Mouse (Mus musculus) heart, postnatal 0 days (tissue): ENCODE data around the gene Cdca3. TPM values are rescaled to one million over a fixed set of nuclear protein-coding genes. Genes with fewer than 3 reads are reported as not detected.

Experiments
- ATAC-seq: fragments of 200-750 bp; cut with Nextera tagmentation; 2 replicates; pipeline ENCODE4 v1.8.0; 2017; ENCODE audit warnings: low read depth, moderate number of reproducible peaks, moderate library complexity; ENCODE audit not compliant: insufficient read depth
- DNase-seq: peaks from one replicate; pipeline ENCODE4 v3.0.0-alpha.2; 2016; ENCODE audit warnings: low spot score
- H3K27ac ChIP-seq: fragments of 300-500 bp; sonication (generic); 2 replicates; pipeline ENCODE4 v1.5.1; 2014; ENCODE audit warnings: low read depth, mild to moderate bottlenecking
- H3K27me3 ChIP-seq: fragments of 300-500 bp; sonication (generic); 2 replicates; pipeline ENCODE4 v1.6.1; 2014; ENCODE audit warnings: low read length, mixed read lengths; ENCODE audit not compliant: control insufficient read depth, insufficient read depth
- H3K36me3 ChIP-seq: fragments of 300-500 bp; sonication (generic); replicated peaks from 2 replicates; pipeline ENCODE4 v1.6.1; 2014; ENCODE audit warnings: low read length, mixed read lengths; ENCODE audit not compliant: control insufficient read depth, insufficient read depth
- H3K4me1 ChIP-seq: fragments of 300-500 bp; sonication (generic); 2 replicates; pipeline ENCODE4 v1.6.1; 2014; ENCODE audit warnings: antibody characterized with exemption; ENCODE audit not compliant: control insufficient read depth, insufficient read depth
- H3K4me2 ChIP-seq: fragments of 300-500 bp; sonication (generic); 2 replicates; pipeline ENCODE4 v1.6.1; 2014; ENCODE audit warnings: low read depth, mild to moderate bottlenecking, low read length, moderate library complexity
- H3K4me3 ChIP-seq: fragments of 300-500 bp; sonication (generic); 2 replicates; pipeline ENCODE4 v1.5.1; 2014; ENCODE audit warnings: low read depth, low read length
- H3K9ac ChIP-seq: fragments of 300-500 bp; sonication (generic); replicated peaks from 2 replicates; pipeline ENCODE4 v1.6.1; 2014; ENCODE audit warnings: low read depth, low read length, mixed read lengths
- H3K9me3 ChIP-seq: fragments of 300-500 bp; sonication (generic); replicated peaks from 2 replicates; pipeline ENCODE4 v1.6.1; 2016; ENCODE audit warnings: low read length; ENCODE audit not compliant: control insufficient read depth
- CTCF ChIP-seq: IDR thresholded peaks from 2 replicates; pipeline ENCODE4 v1.5.1; 2016; ENCODE audit warnings: antibody characterized with exemption, control low read depth, low read depth
- EP300 ChIP-seq: IDR thresholded peaks from 2 replicates; pipeline ENCODE4 v1.6.1; 2016; ENCODE audit warnings: antibody characterized with exemption, low read depth
- WGBS: fragments of 180-500 bp; shearing (Covaris S2); extraction: QIAGEN DNeasy Blood & Tissue Kit; methylation state at CpG from one replicate; pipeline ENCODE4 v1.1.7; 2014; 5-methylcytosine and 5-hydroxymethylcytosine counted together
- polyA plus RNA-seq: library from polyadenylated mRNA; unstranded; fragments of >200 nt; fragmentation: Nextera tagmentation; extraction: Ambion mirVana; gene quantifications from 2 replicates; pipeline ENCODE4 v1.2.1, GENCODE M21; 2015
- total RNA-seq: library from RNA; depleted of rRNA; stranded (reverse); fragments of >200 nt; gene quantifications from 2 replicates; pipeline ENCODE4 v1.2.3, GENCODE M21; 2014; ENCODE audit warnings: low replicate concordance

Cdca3 gene
- total and polyA plus RNA-seq, 2 experiments from 2014 or later = 52.9 to 95.9 TPM

DNA sequence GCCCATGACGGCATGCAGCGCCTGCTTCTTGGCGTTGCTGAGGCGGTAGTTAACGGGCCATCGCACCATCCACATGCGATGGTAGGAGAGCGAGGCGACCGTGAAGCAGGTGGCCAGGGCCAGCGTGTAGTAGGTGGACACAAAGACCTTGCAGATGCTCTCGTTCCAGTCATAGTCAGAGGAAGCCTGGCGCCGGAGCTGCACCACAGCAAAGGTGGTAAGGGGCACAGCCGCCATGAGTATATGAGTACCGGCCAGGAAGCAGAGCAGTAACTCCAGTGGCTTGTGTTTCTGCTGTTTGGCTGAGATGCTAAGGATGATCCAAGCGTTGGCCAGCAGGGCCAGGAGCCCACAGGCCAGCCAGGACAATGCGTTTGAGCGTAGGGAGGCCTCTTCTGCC lies 31.9 kb downstream of the Cdca3 start:
- H3K9me3 ChIP-seq = no peaks in the 10 kb centered on the region
- TF ChIP-seq EP300 = no peak
- TF ChIP-seq CTCF = no peak
- H3K36me3 ChIP-seq = no peaks in the 10 kb centered on the region
- no peak overlapping the region for H3K4me2 ChIP-seq
- no peak for DNase-seq
- ATAC-seq = no peak
- H3K27me3 ChIP-seq = peaks cover 33% of the 10 kb centered on the region
- H3K4me1 ChIP-seq = peaks cover 16% of the 10 kb centered on the region
- no peak overlapping the region for H3K9ac ChIP-seq
- 88% methylated on average over 19 of the region's 19 CpGs for WGBS
- no peak overlapping the region for H3K4me3 ChIP-seq
- H3K27ac ChIP-seq = no peak overlapping the region

DNA sequence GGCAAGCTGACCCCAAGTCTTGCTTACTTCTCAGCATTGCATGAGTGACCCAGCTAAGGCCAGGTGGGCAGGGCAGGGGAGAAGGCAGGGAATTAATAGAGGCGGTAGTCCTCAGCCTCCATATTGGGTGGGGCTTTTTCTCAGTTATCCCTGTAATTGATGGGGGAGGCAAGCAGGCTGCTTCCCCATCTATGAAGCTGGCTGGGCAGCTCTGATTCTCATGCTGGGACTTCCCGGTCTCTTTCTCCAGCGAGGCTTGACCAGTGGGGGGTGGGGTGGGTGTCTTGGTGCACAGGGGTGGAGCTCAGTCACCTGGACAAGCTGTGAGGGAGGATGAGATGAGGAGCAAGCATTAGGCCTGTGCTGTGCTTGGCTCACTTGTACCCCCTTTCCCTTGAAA lies 32.5 kb downstream of the Cdca3 start:
- WGBS = 50% methylated on average over 3 of the region's 3 CpGs
- TF ChIP-seq EP300 (no peak), CTCF (no peak)
- H3K9me3 ChIP-seq = no peaks in the 10 kb centered on the region
- no peak for ATAC-seq
- no peak overlapping the region; the same call in 1 of the 2 replicates for H3K4me2 ChIP-seq
- no peak for DNase-seq
- H3K4me1 ChIP-seq = peaks cover 11% of the 10 kb centered on the region; the same call in 1 of the 2 replicates
- no peaks in the 10 kb centered on the region for H3K36me3 ChIP-seq
- no peak overlapping the region for H3K9ac ChIP-seq
- no peak overlapping the region for H3K27ac ChIP-seq
- peaks cover 33% of the 10 kb centered on the region for H3K27me3 ChIP-seq
- H3K4me3 ChIP-seq = no peak overlapping the region

DNA sequence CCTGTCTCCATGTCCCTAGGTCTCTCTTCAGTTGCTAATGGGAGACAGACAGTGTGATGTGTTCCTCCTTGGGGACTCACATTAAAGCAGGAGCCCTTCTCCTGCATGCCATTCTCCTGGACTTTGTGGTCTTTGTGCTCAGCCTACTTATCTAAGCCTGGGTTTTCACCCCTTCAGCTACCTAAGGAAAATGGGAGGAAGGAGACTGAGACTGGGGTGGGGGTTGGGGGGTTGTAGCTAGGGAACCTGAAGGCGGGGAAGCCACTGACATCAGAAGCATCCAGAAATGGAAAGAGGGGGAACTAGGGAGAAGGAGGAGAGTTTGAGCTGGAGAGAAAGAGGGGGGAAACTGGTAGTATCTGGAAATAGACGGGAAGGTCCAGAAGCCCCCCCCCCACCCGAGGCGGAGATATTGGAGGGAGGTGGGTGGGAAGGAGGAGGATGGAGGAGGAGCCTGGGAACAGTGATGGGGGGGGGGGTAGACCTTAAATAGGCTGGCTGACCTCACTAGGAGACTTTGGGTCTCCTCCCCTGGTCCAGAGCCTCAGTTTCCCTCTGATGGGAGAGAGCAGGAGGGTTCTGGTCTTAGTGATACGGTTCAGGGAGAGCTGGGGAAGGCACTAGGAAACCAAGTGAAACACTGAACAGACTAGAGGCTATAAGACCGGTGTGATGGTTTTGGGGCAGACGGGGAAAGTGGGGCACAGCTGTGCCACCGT lies 33.2 kb downstream of the Cdca3 start:
- TF ChIP-seq EP300 = no peak
- no peak for TF ChIP-seq CTCF
- DNase-seq (no peak), ATAC-seq (no peak)
- Histone ChIP-seq H3K27ac (no peak overlapping the region; the same call in 1 of the 2 replicates), H3K36me3 (no peaks in the 10 kb centered on the region), H3K9ac (peak overlapping the region; percentile 54; the same call in 1 of the 2 replicates), H3K27me3 (peaks cover 33% of the 10 kb centered on the region), H3K9me3 (no peaks in the 10 kb centered on the region), H3K4me1 (peaks cover 11% of the 10 kb centered on the region; the same call in 1 of the 2 replicates), H3K4me2 (peak overlapping the region; percentile 97), H3K4me3 (peak overlapping the region; percentile 49)
- WGBS = 16% methylated on average over 8 of the region's 8 CpGs

DNA sequence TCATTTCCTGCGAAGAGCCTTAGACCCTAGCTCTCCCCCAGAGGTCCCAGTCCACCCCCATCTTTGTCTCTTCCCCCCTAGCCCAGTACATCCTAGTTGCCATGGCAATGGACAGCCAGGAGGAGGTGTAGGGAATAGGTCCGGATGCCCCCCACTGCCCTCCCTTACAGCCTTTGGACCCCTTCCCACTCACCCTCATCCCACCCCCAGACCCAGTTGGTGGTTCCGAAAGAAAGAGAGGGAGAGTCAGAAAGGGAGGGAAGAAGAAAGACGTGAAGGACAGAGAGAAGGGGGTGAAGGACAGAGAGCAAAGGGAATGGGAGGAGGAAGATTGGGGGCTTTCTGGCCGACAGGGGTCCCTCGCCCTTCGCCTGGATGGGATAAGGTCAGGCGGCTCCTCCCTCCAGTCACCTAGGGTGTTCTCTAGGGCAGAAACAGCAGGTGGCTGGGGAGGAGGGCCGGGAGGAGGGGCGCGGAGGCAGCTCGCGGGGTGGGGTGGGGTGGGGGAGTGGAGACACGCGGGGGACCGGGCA lies 33.8 kb downstream of the Cdca3 start:
- ATAC-seq (peak; percentile 5; the same call in 1 of the 2 replicates), DNase-seq (no peak)
- peaks cover 11% of the 10 kb centered on the region; the same call in 1 of the 2 replicates for H3K4me1 ChIP-seq
- peak overlapping the region; percentile 97 for H3K4me2 ChIP-seq
- 2% methylated on average over 16 of the region's 16 CpGs for WGBS
- peak overlapping the region; percentile 49 for H3K4me3 ChIP-seq
- no peaks in the 10 kb centered on the region for H3K36me3 ChIP-seq
- H3K9me3 ChIP-seq = no peaks in the 10 kb centered on the region
- peaks cover 28% of the 10 kb centered on the region for H3K27me3 ChIP-seq
- peak overlapping the region; percentile 61; the same call in 1 of the 2 replicates for H3K27ac ChIP-seq
- H3K9ac ChIP-seq = peak overlapping the region; percentile 54
- TF ChIP-seq EP300 = no peak
- no peak for TF ChIP-seq CTCF

DNA sequence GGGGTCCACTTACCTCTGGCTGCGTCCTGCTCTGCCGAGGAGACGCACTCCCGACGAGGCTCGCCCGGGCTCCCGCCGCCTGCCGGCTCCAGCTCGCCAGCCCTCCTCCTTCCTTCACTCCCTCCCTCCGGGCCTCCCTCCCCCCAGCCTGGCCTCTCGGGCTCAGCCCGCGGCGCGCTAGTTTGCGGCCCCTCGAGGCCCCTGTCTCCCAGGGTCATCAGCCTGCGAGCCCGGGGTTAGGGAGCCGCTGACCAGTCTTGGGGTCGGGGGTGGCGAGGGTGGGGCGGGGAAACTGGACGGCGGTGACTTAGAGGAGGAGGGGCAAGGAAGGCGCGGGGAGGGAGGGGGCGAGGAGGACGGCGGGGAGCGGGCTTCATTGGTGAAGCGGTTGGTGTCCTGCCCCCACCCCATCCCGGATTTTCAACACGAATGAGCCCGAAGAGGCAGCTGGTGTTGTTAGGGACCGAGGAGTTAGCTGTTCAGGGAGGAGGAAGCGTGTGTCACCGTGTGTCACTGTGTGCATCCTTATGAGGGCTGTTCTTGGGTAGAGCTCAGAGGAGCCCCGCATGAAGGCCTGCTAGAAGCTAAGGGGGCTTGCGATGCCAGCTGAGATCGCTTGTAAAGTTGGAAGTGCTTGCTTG lies 34.4 kb downstream of the Cdca3 start, which contains the start of gene Gpr162:
TSS of gene Gpr162 (minus strand) at position 326 of the 641 bp plus-strand sequence.
- Histone ChIP-seq H3K4me2 (peak within 1 kb of the TSS; percentile 97), H3K4me3 (peak within 1 kb of the TSS; percentile 49), H3K27me3 (peaks cover 22% of the 10 kb centered on the region), H3K4me1 (peaks cover 11% of the 10 kb centered on the region; the same call in 1 of the 2 replicates), H3K9me3 (no peaks in the 10 kb centered on the region), H3K36me3 (no peaks in the 10 kb centered on the region), H3K9ac (peak within 1 kb of the TSS; percentile 54), H3K27ac (peak within 1 kb of the TSS; percentile 61; the same call in 1 of the 2 replicates)
- TF ChIP-seq EP300 = no peak
- no peak for TF ChIP-seq CTCF
- ATAC-seq (peak; percentile 49), DNase-seq (peak; percentile 58)
- WGBS = 2% methylated on average over 30 of the region's 43 CpGs
